Mouse (Mus musculus): Measurements from ENCODE around the gene Sell.

GRCm38 (mm10) chr1:164060071-164060470 lies 1.7 kb upstream of the Sell start:
- TF ChIP-seq POLR2A (IDR thresholded peaks at IDR 0.05; ENCODE audit: insufficient read depth, low read length) (no peak), CTCF (IDR thresholded peaks at IDR 0.05; ENCODE audit: low read depth, low read length) (no peak), EP300 (IDR thresholded peaks at IDR 0.05; ENCODE audit: insufficient read depth, low read depth, low read length) (no peak)

Measured in ES-Bruce4 (cell line).